Mouse (Mus musculus) midbrain, embryonic 14.5 days (tissue): ENCODE measurements around the gene Adam30. TPM values are rescaled to one million over a fixed set of nuclear protein-coding genes. Genes with fewer than 3 reads are reported as not detected.

Experiments
- ATAC-seq: fragments of 200-750 bp; cut with Nextera tagmentation; 2 replicates; pipeline ENCODE4 v1.8.0; 2017; ENCODE audit warnings: moderate number of reproducible peaks, moderate library complexity; ENCODE audit not compliant: low FRiP score, low TSS enrichment
- DNase-seq: peaks from one replicate; pipeline ENCODE4 v3.0.0-alpha.2; 2015
- H3K27ac ChIP-seq: fragments of 300-500 bp; sonication (generic); replicated peaks from 2 replicates; pipeline ENCODE4 v1.5.1; 2014; ENCODE audit warnings: mild to moderate bottlenecking, low read depth, low read length, moderate library complexity
- H3K27me3 ChIP-seq: fragments of 300-500 bp; sonication (generic); 2 replicates; pipeline ENCODE4 v1.6.1; 2014; ENCODE audit warnings: low read length, control low read depth, mixed read lengths; ENCODE audit not compliant: control insufficient read depth, insufficient read depth
- H3K36me3 ChIP-seq: fragments of 300-500 bp; sonication (generic); 2 replicates; pipeline ENCODE4 v1.6.1; 2014; ENCODE audit warnings: low read length, control low read depth; ENCODE audit not compliant: control insufficient read depth, insufficient read depth
- H3K4me1 ChIP-seq: fragments of 300-500 bp; sonication (generic); 2 replicates; pipeline ENCODE4 v1.6.1; 2014; ENCODE audit warnings: mild to moderate bottlenecking, antibody characterized with exemption, low read length, control low read depth; ENCODE audit not compliant: control insufficient read depth, insufficient read depth
- H3K4me2 ChIP-seq: fragments of 300-500 bp; sonication (generic); 2 replicates; pipeline ENCODE4 v1.6.1; 2014; ENCODE audit warnings: mild to moderate bottlenecking, low read length, moderate library complexity
- H3K4me3 ChIP-seq: fragments of 300-500 bp; sonication (generic); replicated peaks from 2 replicates; pipeline ENCODE4 v1.5.1; 2014; ENCODE audit warnings: low read depth, low read length
- H3K9ac ChIP-seq: fragments of 300-500 bp; sonication (generic); replicated peaks from 2 replicates; pipeline ENCODE4 v1.6.1; 2014; ENCODE audit warnings: mild to moderate bottlenecking, low read length, moderate library complexity
- H3K9me3 ChIP-seq: fragments of 300-500 bp; sonication (generic); 2 replicates; pipeline ENCODE4 v1.6.1; 2016; ENCODE audit warnings: low read length, control low read depth, mixed read lengths; ENCODE audit not compliant: control insufficient read depth
- WGBS: fragments of 180-500 bp; shearing (Covaris S2); extraction: QIAGEN DNeasy Blood & Tissue Kit; methylation state at CpG from one replicate; pipeline ENCODE4 v1.1.7; 2014; 5-methylcytosine and 5-hydroxymethylcytosine counted together
- polyA plus RNA-seq: library from polyadenylated mRNA; unstranded; fragments of >200 nt; fragmentation: Nextera tagmentation; extraction: Ambion mirVana; gene quantifications from 2 replicates; pipeline ENCODE4 v1.2.1, GENCODE M21; 2014

The Adam30 gene
- polyA plus RNA-seq, 1 experiment from 2014 or later, result not detected

DNA sequence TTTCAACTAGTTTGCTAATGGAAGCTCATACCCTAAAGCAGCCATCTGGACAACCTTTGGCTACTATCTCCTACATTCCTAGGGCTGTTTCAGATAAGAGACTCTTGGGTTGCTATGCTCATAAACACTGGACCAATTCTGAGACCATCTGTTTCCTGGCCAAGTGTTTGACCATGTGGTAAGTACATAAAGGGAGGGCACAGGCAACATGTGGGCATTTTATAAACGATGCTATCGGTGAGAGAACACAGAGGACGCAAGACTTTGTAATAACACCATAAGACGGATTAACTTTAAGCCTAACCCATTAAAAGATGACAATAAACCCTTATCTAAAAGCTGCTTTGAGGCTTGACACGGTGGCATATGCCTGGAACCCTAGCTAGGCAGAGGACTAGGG is 42.9 kb downstream of the Adam30 start:
- no peak for DNase-seq
- no peak overlapping the region for H3K4me3 ChIP-seq
- WGBS, result 79% methylated on average over 5 of the region's 5 CpGs
- no peak overlapping the region for H3K4me2 ChIP-seq
- H3K4me1 ChIP-seq, result no peaks in the 10 kb centered on the region
- H3K9me3 ChIP-seq, result no peaks in the 10 kb centered on the region
- no peaks in the 10 kb centered on the region for H3K27me3 ChIP-seq
- no peak overlapping the region for H3K9ac ChIP-seq
- H3K36me3 ChIP-seq, result no peaks in the 10 kb centered on the region
- ATAC-seq, result no peak
- no peak overlapping the region for H3K27ac ChIP-seq

DNA sequence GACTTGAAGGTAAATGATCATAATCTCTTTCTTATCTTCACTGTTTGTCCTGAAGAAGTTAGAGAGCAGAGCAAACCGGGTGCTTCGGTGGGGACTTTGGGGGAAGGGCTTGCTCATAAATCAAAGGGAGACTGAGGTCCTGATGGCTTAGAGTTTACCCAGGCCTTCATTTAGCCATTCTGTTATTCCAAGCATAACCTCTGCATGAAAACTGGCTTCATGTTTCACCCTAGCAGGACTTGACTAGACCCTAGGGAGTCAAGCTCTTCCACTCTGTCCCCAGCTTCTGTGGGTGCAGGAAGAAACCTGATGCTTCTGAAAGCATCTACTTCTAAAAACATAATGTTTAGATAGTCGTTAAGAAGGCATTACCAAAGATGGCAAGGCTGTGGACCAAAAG is 46.5 kb downstream of the Adam30 start:
- DNase-seq (no peak), ATAC-seq (no peak)
- H3K27ac ChIP-seq, result no peak overlapping the region
- no peak overlapping the region for H3K9ac ChIP-seq
- no peaks in the 10 kb centered on the region for H3K36me3 ChIP-seq
- no peak overlapping the region for H3K4me2 ChIP-seq
- H3K4me3 ChIP-seq, result no peak overlapping the region
- H3K27me3 ChIP-seq, result no peaks in the 10 kb centered on the region
- no peaks in the 10 kb centered on the region for H3K9me3 ChIP-seq
- H3K4me1 ChIP-seq, result no peaks in the 10 kb centered on the region
- 76% methylated on average over 3 of the region's 3 CpGs for WGBS

DNA sequence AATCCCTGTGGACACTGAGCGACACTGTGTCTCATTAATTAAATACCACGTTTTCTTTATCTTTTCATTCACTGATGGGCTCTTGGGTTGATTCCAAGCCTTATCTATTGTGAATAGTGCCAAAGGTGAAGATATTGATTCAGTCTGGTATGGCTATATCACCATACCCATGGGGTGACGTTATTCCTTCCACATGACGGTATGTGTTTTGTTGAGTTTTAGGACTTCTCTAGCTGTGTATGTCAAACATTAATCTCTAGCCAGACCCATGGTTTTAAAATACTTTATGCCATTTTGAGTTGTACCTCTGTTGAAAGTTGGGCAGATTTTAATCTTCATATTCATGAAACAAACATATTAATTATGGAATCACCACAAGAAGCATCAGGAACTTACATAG is 48.7 kb downstream of the Adam30 start:
- ATAC-seq, result no peak
- no peak overlapping the region for H3K27ac ChIP-seq
- no peaks in the 10 kb centered on the region for H3K4me1 ChIP-seq
- no peak overlapping the region for H3K9ac ChIP-seq
- DNase-seq, result no peak
- no peaks in the 10 kb centered on the region for H3K9me3 ChIP-seq
- H3K36me3 ChIP-seq, result no peaks in the 10 kb centered on the region
- H3K27me3 ChIP-seq, result no peaks in the 10 kb centered on the region
- no peak overlapping the region for H3K4me2 ChIP-seq
- WGBS, result 86% methylated on average over 4 of the region's 4 CpGs
- H3K4me3 ChIP-seq, result no peak overlapping the region

DNA sequence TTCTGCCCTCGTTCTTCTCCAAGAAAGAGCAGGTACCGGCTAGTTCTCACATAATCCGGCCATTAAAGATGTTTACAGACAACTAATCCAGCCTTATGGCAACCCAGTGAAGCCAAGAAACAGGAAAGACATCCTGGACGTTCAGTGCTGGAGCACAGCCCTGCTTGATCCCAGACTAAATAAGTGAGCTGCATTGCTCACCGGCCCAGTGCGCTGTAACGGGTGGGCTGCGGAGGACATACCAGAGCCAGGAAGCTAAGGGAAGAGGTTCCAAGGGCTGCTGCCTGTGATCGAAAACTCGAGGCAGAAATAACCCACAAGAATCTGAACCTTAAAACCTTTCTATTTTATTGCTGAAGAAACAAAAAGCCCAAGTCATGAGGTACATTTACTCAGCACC is 50.4 kb downstream of the Adam30 start:
- Histone ChIP-seq H3K36me3 (no peaks in the 10 kb centered on the region), H3K4me1 (no peaks in the 10 kb centered on the region), H3K4me2 (no peak overlapping the region), H3K27me3 (no peaks in the 10 kb centered on the region), H3K9ac (no peak overlapping the region), H3K4me3 (no peak overlapping the region), H3K9me3 (no peaks in the 10 kb centered on the region), H3K27ac (no peak overlapping the region)
- ATAC-seq (no peak), DNase-seq (no peak)
- 72% methylated on average over 10 of the region's 10 CpGs for WGBS

DNA sequence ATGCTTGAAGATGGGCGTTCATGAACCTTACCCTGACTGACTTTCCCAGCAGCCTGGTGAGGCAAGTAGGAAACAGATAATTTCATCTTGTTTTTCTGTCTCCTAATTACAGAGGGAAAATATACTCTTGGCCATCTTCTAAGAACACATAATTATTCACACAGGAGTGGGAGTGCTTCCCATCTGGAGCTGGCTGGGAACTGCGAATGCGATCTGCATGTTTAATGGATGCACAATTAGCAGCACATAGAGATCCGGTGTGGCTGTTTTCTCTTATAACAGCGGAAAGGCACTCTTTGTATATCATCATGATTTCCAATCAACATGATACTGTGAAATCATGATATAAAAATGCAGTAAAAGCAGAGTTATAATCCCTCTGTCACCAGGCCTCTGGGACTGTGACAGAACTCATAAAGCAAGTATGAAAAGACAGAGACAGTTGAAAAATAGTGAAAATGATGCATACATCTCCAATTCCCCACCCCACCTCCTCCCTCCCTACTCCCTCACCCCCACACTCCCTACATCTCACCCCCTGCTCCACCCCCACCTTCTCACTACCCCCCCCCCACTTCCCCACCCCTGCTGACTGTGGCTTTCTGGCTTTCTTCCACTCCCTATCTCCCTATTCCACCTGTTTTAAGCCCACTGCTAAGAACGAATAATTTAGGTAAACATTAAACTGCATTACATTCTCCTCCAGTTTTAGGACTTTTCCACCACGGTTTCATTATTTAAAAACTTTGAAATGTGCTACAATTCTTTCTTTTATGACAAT is 51.1 kb downstream of the Adam30 start:
- H3K9ac ChIP-seq, result no peak overlapping the region
- no peak overlapping the region for H3K4me3 ChIP-seq
- no peak overlapping the region for H3K4me2 ChIP-seq
- H3K27ac ChIP-seq, result no peak overlapping the region
- no peaks in the 10 kb centered on the region for H3K36me3 ChIP-seq
- DNase-seq (peak; percentile 61), ATAC-seq (no peak)
- H3K27me3 ChIP-seq, result no peaks in the 10 kb centered on the region
- H3K4me1 ChIP-seq, result no peaks in the 10 kb centered on the region
- no peaks in the 10 kb centered on the region for H3K9me3 ChIP-seq
- 71% methylated on average over 7 of the region's 7 CpGs for WGBS

Other genes with a start within 250 kb of the Adam30 start
- 5.2 and 10.8 TPM in 2 replicates for gene Notch2, start 147.1 kb upstream of the Adam30 start, polyA plus RNA-seq
- gene Reg4, start 61.5 kb downstream of the Adam30 start, polyA plus RNA-seq, result not detected in 2 replicates
- gene Hmgcs2, start 119.8 kb downstream of the Adam30 start, polyA plus RNA-seq, result 8.6 and 16.2 TPM in 2 replicates
- 146 and 151 TPM in 2 replicates for gene Phgdh, start 179.4 kb downstream of the Adam30 start, polyA plus RNA-seq
- 21.3 and 25.5 TPM in 2 replicates for gene Zfp697, start 221.8 kb downstream of the Adam30 start, polyA plus RNA-seq